Mouse (Mus musculus) lung, adult 2 months (tissue): ENCODE results near the gene Klhdc8b. TPM values are rescaled to one million over a fixed set of nuclear protein-coding genes. Genes with fewer than 3 reads are reported as not detected.

ENCODE experiments used
- DNase-seq: peaks from one replicate; pipeline ENCODE4 v3.0.0; 2022
- H3K4me1 ChIP-seq: fragments of 200-500 bp; 2 replicates; pipeline ENCODE4 v1.6.1; 2011; ENCODE audit warnings: low read length; ENCODE audit not compliant: control insufficient read depth, insufficient read depth
- H3K4me3 ChIP-seq: fragments of 200-500 bp; replicated peaks from 2 replicates; pipeline ENCODE3; 2011; ENCODE audit warnings: low read depth, mild to moderate bottlenecking, control low read depth, low read length; ENCODE audit errors: extremely low read depth
- CTCF ChIP-seq: fragments of 200-500 bp; IDR thresholded peaks from 2 replicates; pipeline ENCODE4 v1.5.1; 2011; ENCODE audit warnings: mild to moderate bottlenecking, low read length, control low read depth; ENCODE audit not compliant: insufficient read depth
- POLR2A ChIP-seq: fragments of 200-500 bp; IDR thresholded peaks from 2 replicates; pipeline ENCODE4 v1.6.1; 2011; ENCODE audit warnings: low read depth, mild to moderate bottlenecking, control low read depth, low read length, borderline replicate concordance; ENCODE audit errors: extremely low read depth
- WGBS: fragments of 180-500 bp; shearing (Covaris S2); methylation state at CpG from one replicate; pipeline ENCODE4 v1.1.7; 2018; 5-methylcytosine and 5-hydroxymethylcytosine counted together
- polyA plus RNA-seq: library from polyadenylated mRNA; depleted of rRNA; stranded (reverse); fragments of >200 nt; gene quantifications from 2 replicates; pipeline ENCODE4 v1.2.3, GENCODE M21; 2012; rRNA removed

Gene Klhdc8b
- polyA plus RNA-seq, 1 experiment: 109 TPM

- no peak for DNase-seq
- WGBS: 42% methylated on average over 7 of the region's 7 CpGs
Observed at GRCm38 (mm10) chr9:108401186-108401960, 60.0 kb downstream of the Klhdc8b start.

GRCm38 (mm10) chr9:108398324-108398723, 63.1 kb downstream of the Klhdc8b start:
- Histone ChIP-seq H3K4me3 (no peak overlapping the region), H3K4me1 (no peaks in the 10 kb centered on the region)
- no peak for DNase-seq
- 91% methylated on average over 3 of the region's 3 CpGs for WGBS
- no peak for TF ChIP-seq POLR2A
- TF ChIP-seq CTCF: no peak

More at GRCm38 (mm10) chr9:108401186-108401960, 60.0 kb downstream of the Klhdc8b start:
- no peak for TF ChIP-seq CTCF
- TF ChIP-seq POLR2A: no peak
- Histone ChIP-seq H3K4me1 (no peaks in the 10 kb centered on the region), H3K4me3 (no peak overlapping the region)

Other genes starting within 250 kb of the Klhdc8b start
- gene Dag1, start 197.6 kb downstream of the Klhdc8b start, polyA plus RNA-seq: 125 and 170 TPM in 2 replicates
- 15.1 and 21.4 TPM in 2 replicates for gene Nicn1, start 171.2 kb downstream of the Klhdc8b start, polyA plus RNA-seq
- 7.0 and 13.3 TPM in 2 replicates for gene Amt, start 164.7 kb downstream of the Klhdc8b start, polyA plus RNA-seq
- gene Rhoa, start 155.5 kb downstream of the Klhdc8b start, polyA plus RNA-seq: 167 and 313 TPM in 2 replicates
- 64.1 and 75.8 TPM in 2 replicates for gene Tcta, start 155.4 kb downstream of the Klhdc8b start, polyA plus RNA-seq
- 1,012 and 1,202 TPM in 2 replicates for gene Gpx1, start 122.7 kb downstream of the Klhdc8b start, polyA plus RNA-seq
- 59.4 and 75.6 TPM in 2 replicates for gene Usp4, start 113.7 kb downstream of the Klhdc8b start, polyA plus RNA-seq
- 0.58 and 0.66 TPM in 2 replicates for gene 1700102P08Rik, start 68.8 kb downstream of the Klhdc8b start, polyA plus RNA-seq
- not detected in 2 replicates for gene Ccdc36, start 33.1 kb downstream of the Klhdc8b start, polyA plus RNA-seq
- gene BC048562, start 25.1 kb downstream of the Klhdc8b start, polyA plus RNA-seq: not detected in 2 replicates
- 26.8 and 27.2 TPM in 2 replicates for gene Ccdc71, start 1.1 kb downstream of the Klhdc8b start, polyA plus RNA-seq
- gene Lamb2, start 18.2 kb upstream of the Klhdc8b start, polyA plus RNA-seq: 189 and 231 TPM in 2 replicates
- gene Usp19, start 29.0 kb upstream of the Klhdc8b start, polyA plus RNA-seq: 134 and 161 TPM in 2 replicates
- gene Qars, start 46.1 kb upstream of the Klhdc8b start, polyA plus RNA-seq: 140 and 204 TPM in 2 replicates
- 64.4 and 76.6 TPM in 2 replicates for gene Qrich1, start 55.2 kb upstream of the Klhdc8b start, polyA plus RNA-seq
- 63.3 and 66.6 TPM in 2 replicates for gene Impdh2, start 98.7 kb upstream of the Klhdc8b start, polyA plus RNA-seq
- 45.5 and 46.3 TPM in 2 replicates for gene Ndufaf3, start 105.9 kb upstream of the Klhdc8b start, polyA plus RNA-seq
- 183 and 199 TPM in 2 replicates for gene Dalrd3, start 108.3 kb upstream of the Klhdc8b start, polyA plus RNA-seq
- 58.7 and 67.6 TPM in 2 replicates for gene Wdr6, start 117.2 kb upstream of the Klhdc8b start, polyA plus RNA-seq
- gene P4htm, start 136.1 kb upstream of the Klhdc8b start, polyA plus RNA-seq: 19.6 and 22.4 TPM in 2 replicates
- 24.6 and 35.4 TPM in 2 replicates for gene Arih2, start 187.8 kb upstream of the Klhdc8b start, polyA plus RNA-seq
- gene Slc25a20, start 200.5 kb upstream of the Klhdc8b start, polyA plus RNA-seq: 22.3 and 24.4 TPM in 2 replicates
- gene Prkar2a, start 227.7 kb upstream of the Klhdc8b start, polyA plus RNA-seq: 22.3 and 26.1 TPM in 2 replicates